Mouse (Mus musculus): ENCODE results near the gene Skp2. TPM values are rescaled to one million over a fixed set of nuclear protein-coding genes. Genes with fewer than 3 reads are reported as not detected.

Gene Skp2
- polyA plus RNA-seq, 1 experiment from 2014 or later = 19.7 TPM

- 42% methylated on average over 5 of the region's 5 CpGs for WGBS
- H3K4me1 ChIP-seq (replicated peaks; ENCODE audit: control insufficient read depth, insufficient read depth, low read length) = peaks cover 26% of the 10 kb centered on the region
- DNase-seq (ENCODE audit: low spot score) = no peak
- H3K4me2 ChIP-seq (replicated peaks) = peak overlapping the region; percentile 61
- H3K9me3 ChIP-seq (ENCODE audit: control insufficient read depth, low read length) = no peaks in the 10 kb centered on the region
- no peak for ATAC-seq (ENCODE audit: low FRiP score)
- peak overlapping the region; percentile 83 for H3K4me3 ChIP-seq (replicated peaks; ENCODE audit: low read length)
- H3K9ac ChIP-seq = peak overlapping the region; percentile 79
- H3K36me3 ChIP-seq (replicated peaks; ENCODE audit: control insufficient read depth, insufficient read depth) = no peaks in the 10 kb centered on the region
- no peaks in the 10 kb centered on the region for H3K27me3 ChIP-seq (ENCODE audit: control insufficient read depth, insufficient read depth, low read length)
- peak overlapping the region; percentile 88; the same call in 1 of the 2 replicates for H3K27ac ChIP-seq
These were observed 82.6 kb downstream of the Skp2 start for GRCm38 (mm10) chr15:9072630-9073029.

GRCm38 (mm10) chr15:9071556-9072544, 83.4 kb downstream of the Skp2 start:
- Histone ChIP-seq H3K4me2 (replicated peaks) (peak overlapping the region; percentile 61), H3K27ac (peak overlapping the region; percentile 88), H3K27me3 (ENCODE audit: control insufficient read depth, insufficient read depth, low read length) (no peaks in the 10 kb centered on the region), H3K9me3 (ENCODE audit: control insufficient read depth, low read length) (no peaks in the 10 kb centered on the region), H3K36me3 (replicated peaks; ENCODE audit: control insufficient read depth, insufficient read depth) (no peaks in the 10 kb centered on the region), H3K4me1 (replicated peaks; ENCODE audit: control insufficient read depth, insufficient read depth, low read length) (peaks cover 26% of the 10 kb centered on the region), H3K4me3 (replicated peaks; ENCODE audit: low read length) (peak overlapping the region; percentile 83), H3K9ac (peak overlapping the region; percentile 79)
- peak; percentile 61 for ATAC-seq (ENCODE audit: low FRiP score)
- WGBS = under 1% methylated on average over 60 of the region's 66 CpGs
- DNase-seq (ENCODE audit: low spot score) = peak; percentile 52

GRCm38 (mm10) chr15:9070912-9071555, 84.2 kb downstream of the Skp2 start, which contains the start of gene Nadk2:
Gene Nadk2 (plus strand): TSS chr15:9071260.
- peak; percentile 96 for DNase-seq (ENCODE audit: low spot score)
- H3K4me2 ChIP-seq (replicated peaks) = peak within 1 kb of the TSS; percentile 61
- WGBS = under 1% methylated on average over 45 of the region's 54 CpGs
- H3K27ac ChIP-seq = peak within 1 kb of the TSS; percentile 88
- H3K36me3 ChIP-seq (replicated peaks; ENCODE audit: control insufficient read depth, insufficient read depth) = no peaks in the 10 kb centered on the region
- H3K4me3 ChIP-seq (replicated peaks; ENCODE audit: low read length) = peak within 1 kb of the TSS; percentile 83
- no peaks in the 10 kb centered on the region for H3K27me3 ChIP-seq (ENCODE audit: control insufficient read depth, insufficient read depth, low read length)
- no peaks in the 10 kb centered on the region for H3K9me3 ChIP-seq (ENCODE audit: control insufficient read depth, low read length)
- ATAC-seq (ENCODE audit: low FRiP score) = peak; percentile 99
- peak within 1 kb of the TSS; percentile 79 for H3K9ac ChIP-seq
- peaks cover 26% of the 10 kb centered on the region for H3K4me1 ChIP-seq (replicated peaks; ENCODE audit: control insufficient read depth, insufficient read depth, low read length)

GRCm38 (mm10) chr15:9070353-9070752, 84.9 kb downstream of the Skp2 start:
- peak overlapping the region; percentile 27; the same call in 1 of the 2 replicates for H3K27ac ChIP-seq
- no peak for ATAC-seq (ENCODE audit: low FRiP score)
- 1% methylated on average over 3 of the region's 3 CpGs for WGBS

GRCm38 (mm10) chr15:9068881-9069280, 86.3 kb downstream of the Skp2 start:
- H3K4me1 ChIP-seq (replicated peaks; ENCODE audit: control insufficient read depth, insufficient read depth, low read length) = peaks cover 20% of the 10 kb centered on the region
- no peaks in the 10 kb centered on the region for H3K36me3 ChIP-seq (replicated peaks; ENCODE audit: control insufficient read depth, insufficient read depth)
- H3K4me3 ChIP-seq (replicated peaks; ENCODE audit: low read length) = no peak overlapping the region
- H3K9ac ChIP-seq = no peak overlapping the region
- H3K4me2 ChIP-seq (replicated peaks) = no peak overlapping the region
- H3K9me3 ChIP-seq (ENCODE audit: control insufficient read depth, low read length) = no peaks in the 10 kb centered on the region
- ATAC-seq (ENCODE audit: low FRiP score) (no peak), DNase-seq (ENCODE audit: low spot score) (no peak)
- WGBS = 92% methylated on average over 4 of the region's 4 CpGs
- no peaks in the 10 kb centered on the region for H3K27me3 ChIP-seq (ENCODE audit: control insufficient read depth, insufficient read depth, low read length)
- H3K27ac ChIP-seq = no peak overlapping the region

More at GRCm38 (mm10) chr15:9070353-9070752, 84.9 kb downstream of the Skp2 start:
- H3K36me3 ChIP-seq (replicated peaks; ENCODE audit: control insufficient read depth, insufficient read depth) = no peaks in the 10 kb centered on the region
- peaks cover 26% of the 10 kb centered on the region for H3K4me1 ChIP-seq (replicated peaks; ENCODE audit: control insufficient read depth, insufficient read depth, low read length)
- H3K9ac ChIP-seq = peak overlapping the region; percentile 79
- no peaks in the 10 kb centered on the region for H3K9me3 ChIP-seq (ENCODE audit: control insufficient read depth, low read length)
- peak overlapping the region; percentile 83 for H3K4me3 ChIP-seq (replicated peaks; ENCODE audit: low read length)
- no peak for DNase-seq (ENCODE audit: low spot score)
- H3K4me2 ChIP-seq (replicated peaks) = peak overlapping the region; percentile 61
- no peaks in the 10 kb centered on the region for H3K27me3 ChIP-seq (ENCODE audit: control insufficient read depth, insufficient read depth, low read length)

Other genes starting within 250 kb of the Skp2 start
- gene Ranbp3l, start 187.5 kb downstream of the Skp2 start, polyA plus RNA-seq (2014; fragmentation: Nextera tagmentation; extraction: Ambion mirVana) = 8.8 and 15.1 TPM in 2 replicates
- 37.8 and 38.4 TPM in 2 replicates for gene Nadk2, start 84.2 kb downstream of the Skp2 start, polyA plus RNA-seq (2014; fragmentation: Nextera tagmentation; extraction: Ambion mirVana)
- 7.6 and 8.5 TPM in 2 replicates for gene Lmbrd2, start 14.9 kb downstream of the Skp2 start, polyA plus RNA-seq (2014; fragmentation: Nextera tagmentation; extraction: Ambion mirVana)
- gene Ugt3a1, start 121.5 kb upstream of the Skp2 start, polyA plus RNA-seq (2014; fragmentation: Nextera tagmentation; extraction: Ambion mirVana) = not detected in 2 replicates
- gene Ugt3a2, start 180.1 kb upstream of the Skp2 start, polyA plus RNA-seq (2014; fragmentation: Nextera tagmentation; extraction: Ambion mirVana) = not detected in 2 replicates